Mouse (Mus musculus): ENCODE data around the gene Ifnlr1. TPM values are rescaled to one million over a fixed set of nuclear protein-coding genes. Genes with fewer than 3 reads are reported as not detected.
A peak's percentile ranks its signal among the peaks of the same experiment; 100 is the strongest.
"Not testable (repeated sequence)": the region's sequence is repeated elsewhere in the genome, so short reads cannot be mapped to it uniquely, and the experiment has no call there.

Gene Ifnlr1
- polyA plus RNA-seq (2012; rRNA removed): 2.2 TPM in 2 replicates

GRCm38 (mm10) chr4:135685906-135686567, at the start of gene Ifnlr1:
Ifnlr1 (plus strand) TSS chr4:135686287.
- no peaks in the 10 kb centered on the region for H3K27me3 ChIP-seq (replicated peaks; ENCODE audit: control insufficient read depth, insufficient read depth, low read length)
- WGBS: 3% methylated on average over 41 of the region's 41 CpGs

GRCm38 (mm10) chr4:135641302-135642079, 44.6 kb upstream of the Ifnlr1 start:
- H3K27me3 ChIP-seq (replicated peaks; ENCODE audit: control insufficient read depth, insufficient read depth, low read length); H3K4me3 ChIP-seq (ENCODE audit: insufficient read depth, low read depth, low read length); H3K4me1 ChIP-seq (ENCODE audit: control insufficient read depth, insufficient read depth, low read length); H3K27ac ChIP-seq (ENCODE audit: insufficient read depth, low read depth, low read length); DNase-seq; H3K36me3 ChIP-seq (ENCODE audit: control insufficient read depth, insufficient read depth, low read length): not testable (repeated sequence)
- WGBS: 80% methylated on average over 8 of the region's 8 CpGs

More at GRCm38 (mm10) chr4:135685906-135686567, at the start of gene Ifnlr1:
- H3K4me1 ChIP-seq (ENCODE audit: control insufficient read depth, insufficient read depth, low read length): 0 out of 2 replicates have a peak, but pooled peaks cover 2% of the 10 kb centered on the region
- peak; percentile 71 for DNase-seq
- TF ChIP-seq CTCF (conservative IDR thresholded peaks at IDR 0.05; ENCODE audit: insufficient read depth, insufficient read length, low read depth, low read length): no peak
- TF ChIP-seq POLR2A (IDR thresholded peaks at IDR 0.05; ENCODE audit: low read depth, low read length): no peak
- peak within 1 kb of the TSS; percentile 5; the same call in 1 of the 2 replicates for H3K27ac ChIP-seq (ENCODE audit: insufficient read depth, low read depth, low read length)
- H3K4me3 ChIP-seq (ENCODE audit: insufficient read depth, low read depth, low read length): peak within 1 kb of the TSS; percentile 78
- no peaks in the 10 kb centered on the region for H3K36me3 ChIP-seq (ENCODE audit: control insufficient read depth, insufficient read depth, low read length)

- no peak overlapping the region for H3K27ac ChIP-seq (ENCODE audit: insufficient read depth, low read depth, low read length)
- no peak overlapping the region for H3K4me3 ChIP-seq (ENCODE audit: insufficient read depth, low read depth, low read length)
- no peaks in the 10 kb centered on the region for H3K4me1 ChIP-seq (ENCODE audit: control insufficient read depth, insufficient read depth, low read length)
- WGBS: 41% methylated on average over 12 of the region's 12 CpGs
- no peaks in the 10 kb centered on the region for H3K36me3 ChIP-seq (ENCODE audit: control insufficient read depth, insufficient read depth, low read length)
- no peaks in the 10 kb centered on the region for H3K27me3 ChIP-seq (replicated peaks; ENCODE audit: control insufficient read depth, insufficient read depth, low read length)
- no peak for DNase-seq
- TF ChIP-seq POLR2A (IDR thresholded peaks at IDR 0.05; ENCODE audit: low read depth, low read length): no peak
- TF ChIP-seq CTCF (conservative IDR thresholded peaks at IDR 0.05; ENCODE audit: insufficient read depth, insufficient read length, low read depth, low read length): no peak
These were observed 41.0 kb upstream of the Ifnlr1 start for GRCm38 (mm10) chr4:135645022-135645637.

- Histone ChIP-seq H3K4me1 (ENCODE audit: control insufficient read depth, insufficient read depth, low read length) (no peaks in the 10 kb centered on the region), H3K36me3 (ENCODE audit: control insufficient read depth, insufficient read depth, low read length) (no peaks in the 10 kb centered on the region), H3K27ac (ENCODE audit: insufficient read depth, low read depth, low read length) (no peak overlapping the region), H3K27me3 (replicated peaks; ENCODE audit: control insufficient read depth, insufficient read depth, low read length) (no peaks in the 10 kb centered on the region), H3K4me3 (ENCODE audit: insufficient read depth, low read depth, low read length) (no peak overlapping the region)
- WGBS: 48% methylated on average over 11 of the region's 11 CpGs
- peak; percentile 54 for DNase-seq
- TF ChIP-seq POLR2A (IDR thresholded peaks at IDR 0.05; ENCODE audit: low read depth, low read length): no peak
- TF ChIP-seq CTCF (conservative IDR thresholded peaks at IDR 0.05; ENCODE audit: insufficient read depth, insufficient read length, low read depth, low read length): no peak
These were observed 33.0 kb upstream of the Ifnlr1 start for GRCm38 (mm10) chr4:135652966-135653607.

- Histone ChIP-seq H3K27me3 (replicated peaks; ENCODE audit: control insufficient read depth, insufficient read depth, low read length) (no peaks in the 10 kb centered on the region), H3K27ac (ENCODE audit: insufficient read depth, low read depth, low read length) (no peak overlapping the region), H3K36me3 (ENCODE audit: control insufficient read depth, insufficient read depth, low read length) (no peaks in the 10 kb centered on the region), H3K4me3 (ENCODE audit: insufficient read depth, low read depth, low read length) (no peak overlapping the region), H3K4me1 (ENCODE audit: control insufficient read depth, insufficient read depth, low read length) (no peaks in the 10 kb centered on the region)
- TF ChIP-seq POLR2A (IDR thresholded peaks at IDR 0.05; ENCODE audit: low read depth, low read length) (no peak), CTCF (conservative IDR thresholded peaks at IDR 0.05; ENCODE audit: insufficient read depth, insufficient read length, low read depth, low read length) (no peak)
- DNase-seq: no peak
- WGBS: 78% methylated on average over 7 of the region's 7 CpGs
These were observed 32.1 kb upstream of the Ifnlr1 start for GRCm38 (mm10) chr4:135653956-135654355.

GRCm38 (mm10) chr4:135655499-135655898, 30.6 kb upstream of the Ifnlr1 start:
- Histone ChIP-seq H3K4me3 (ENCODE audit: insufficient read depth, low read depth, low read length) (no peak overlapping the region), H3K27ac (ENCODE audit: insufficient read depth, low read depth, low read length) (no peak overlapping the region), H3K36me3 (ENCODE audit: control insufficient read depth, insufficient read depth, low read length) (no peaks in the 10 kb centered on the region), H3K4me1 (ENCODE audit: control insufficient read depth, insufficient read depth, low read length) (no peaks in the 10 kb centered on the region), H3K27me3 (replicated peaks; ENCODE audit: control insufficient read depth, insufficient read depth, low read length) (no peaks in the 10 kb centered on the region)
- 61% methylated on average over 7 of the region's 7 CpGs for WGBS
- TF ChIP-seq POLR2A (IDR thresholded peaks at IDR 0.05; ENCODE audit: low read depth, low read length) (no peak), CTCF (conservative IDR thresholded peaks at IDR 0.05; ENCODE audit: insufficient read depth, insufficient read length, low read depth, low read length) (no peak)
- peak; percentile 18 for DNase-seq
